Mouse (Mus musculus) limb, embryonic 13.5 days (tissue): ENCODE data around the gene Ivl. TPM values are rescaled to one million over a fixed set of nuclear protein-coding genes. Genes with fewer than 3 reads are reported as not detected.

Source experiments
- ATAC-seq: fragments of 200-750 bp; cut with Nextera tagmentation; 2 replicates; pipeline ENCODE4 v1.8.0; 2017; ENCODE audit warnings: low read depth, moderate number of reproducible peaks, moderate TSS enrichment; ENCODE audit not compliant: low FRiP score
- H3K27ac ChIP-seq: fragments of 300-500 bp; sonication (generic); 2 replicates; pipeline ENCODE4 v1.5.1; 2015; ENCODE audit warnings: inconsistent platforms, mild to moderate bottlenecking, moderate library complexity
- H3K27me3 ChIP-seq: fragments of 300-500 bp; sonication (generic); 2 replicates; pipeline ENCODE4 v1.6.1; 2015; ENCODE audit warnings: mild to moderate bottlenecking, inconsistent platforms
- H3K36me3 ChIP-seq: fragments of 300-500 bp; sonication (generic); 2 replicates; pipeline ENCODE4 v1.6.1; 2015; ENCODE audit warnings: inconsistent platforms, mild to moderate bottlenecking, moderate library complexity
- H3K4me1 ChIP-seq: fragments of 300-500 bp; sonication (generic); 2 replicates; pipeline ENCODE4 v1.6.1; 2015; ENCODE audit warnings: inconsistent platforms
- H3K4me2 ChIP-seq: fragments of 300-500 bp; sonication (generic); replicated peaks from 2 replicates; pipeline ENCODE4 v1.6.1; 2015; ENCODE audit warnings: inconsistent platforms, mild to moderate bottlenecking, moderate library complexity
- H3K4me3 ChIP-seq: fragments of 300-500 bp; sonication (generic); 2 replicates; pipeline ENCODE4 v1.5.1; 2015; ENCODE audit warnings: moderate library complexity, mild to moderate bottlenecking, inconsistent platforms
- H3K9ac ChIP-seq: fragments of 300-500 bp; sonication (generic); 2 replicates; pipeline ENCODE4 v1.6.1; 2015; ENCODE audit warnings: mild to moderate bottlenecking, inconsistent platforms
- H3K9me3 ChIP-seq: fragments of 300-500 bp; sonication (generic); 2 replicates; pipeline ENCODE4 v1.6.1; 2016; ENCODE audit warnings: inconsistent platforms
- WGBS: fragments of 180-500 bp; shearing (Covaris S2); methylation state at CpG from one replicate; pipeline ENCODE4 v1.1.7; 2015; 5-methylcytosine and 5-hydroxymethylcytosine counted together
- polyA plus RNA-seq: library from polyadenylated mRNA; unstranded; fragments of >200 nt; fragmentation: Nextera tagmentation; extraction: Ambion mirVana; gene quantifications from 2 replicates; pipeline ENCODE4 v1.2.1, GENCODE M21; 2015

Ivl gene
- polyA plus RNA-seq, 1 experiment from 2014 or later = not detected

GRCm38 (mm10) chr3:92579508-92579907, 6.0 kb upstream of the Ivl start:
- Histone ChIP-seq H3K4me2 (no peak overlapping the region), H3K27me3 (no peaks in the 10 kb centered on the region), H3K36me3 (no peaks in the 10 kb centered on the region), H3K27ac (no peak overlapping the region), H3K9me3 (no peaks in the 10 kb centered on the region), H3K4me3 (no peak overlapping the region), H3K4me1 (no peaks in the 10 kb centered on the region), H3K9ac (no peak overlapping the region)
- ATAC-seq = no peak
- 66% methylated on average over 1 of the region's 1 CpGs for WGBS

GRCm38 (mm10) chr3:92578652-92579413, 5.3 kb upstream of the Ivl start:
- H3K9me3 ChIP-seq = no peaks in the 10 kb centered on the region
- 73% methylated on average over 4 of the region's 4 CpGs for WGBS
- H3K4me3 ChIP-seq = no peak overlapping the region
- no peaks in the 10 kb centered on the region for H3K27me3 ChIP-seq
- H3K9ac ChIP-seq = no peak overlapping the region
- no peak overlapping the region for H3K27ac ChIP-seq
- no peaks in the 10 kb centered on the region for H3K36me3 ChIP-seq
- no peak overlapping the region for H3K4me2 ChIP-seq
- H3K4me1 ChIP-seq = no peaks in the 10 kb centered on the region
- ATAC-seq = no peak

- no peak overlapping the region for H3K9ac ChIP-seq
- no peaks in the 10 kb centered on the region for H3K27me3 ChIP-seq
- no peak overlapping the region for H3K27ac ChIP-seq
- H3K4me1 ChIP-seq = no peaks in the 10 kb centered on the region
- H3K4me2 ChIP-seq = no peak overlapping the region
- H3K4me3 ChIP-seq = no peak overlapping the region
- no peaks in the 10 kb centered on the region for H3K36me3 ChIP-seq
- ATAC-seq = no peak
- H3K9me3 ChIP-seq = no peaks in the 10 kb centered on the region
- WGBS = 47% methylated on average over 2 of the region's 2 CpGs
Measured at GRCm38 (mm10) chr3:92572514-92573155, 900 bp downstream of the Ivl start.

GRCm38 (mm10) chr3:92568752-92569151, 4.8 kb downstream of the Ivl start:
- Histone ChIP-seq H3K27ac (no peak overlapping the region), H3K9me3 (no peaks in the 10 kb centered on the region), H3K27me3 (no peaks in the 10 kb centered on the region), H3K36me3 (no peaks in the 10 kb centered on the region), H3K4me2 (no peak overlapping the region), H3K4me3 (no peak overlapping the region), H3K4me1 (no peaks in the 10 kb centered on the region), H3K9ac (no peak overlapping the region)
- no peak for ATAC-seq
- WGBS = 90% methylated on average over 2 of the region's 2 CpGs

GRCm38 (mm10) chr3:92565418-92565817, 8.1 kb downstream of the Ivl start:
- H3K4me3 ChIP-seq = no peak overlapping the region
- H3K36me3 ChIP-seq = no peaks in the 10 kb centered on the region
- ATAC-seq = no peak
- no peak overlapping the region for H3K27ac ChIP-seq
- H3K4me1 ChIP-seq = no peaks in the 10 kb centered on the region
- no peaks in the 10 kb centered on the region for H3K27me3 ChIP-seq
- no peak overlapping the region for H3K4me2 ChIP-seq
- no peaks in the 10 kb centered on the region for H3K9me3 ChIP-seq
- no peak overlapping the region for H3K9ac ChIP-seq

- Histone ChIP-seq H3K27ac (no peak within 1 kb of the TSS), H3K4me2 (no peak within 1 kb of the TSS), H3K4me3 (no peak within 1 kb of the TSS), H3K36me3 (no peaks in the 10 kb centered on the region), H3K9ac (no peak within 1 kb of the TSS), H3K4me1 (no peaks in the 10 kb centered on the region), H3K9me3 (no peaks in the 10 kb centered on the region), H3K27me3 (no peaks in the 10 kb centered on the region)
- ATAC-seq = no peak
- WGBS = 89% methylated on average over 3 of the region's 3 CpGs
Measured at GRCm38 (mm10) chr3:92534411-92534810, 39.1 kb downstream of the Ivl start, which contains the start of gene 2310046K23Rik. TSS of gene 2310046K23Rik (minus strand) at chr3:92534511.

Other genes starting within 250 kb of the Ivl start
- not detected in 2 replicates for gene Sprr2d, start 234.6 kb downstream of the Ivl start, polyA plus RNA-seq
- gene Sprr2e, start 221.6 kb downstream of the Ivl start, polyA plus RNA-seq = not detected in 2 replicates
- gene Sprr2f, start 208.5 kb downstream of the Ivl start, polyA plus RNA-seq = not detected in 2 replicates
- not detected in 2 replicates for gene Sprr2h, start 188.1 kb downstream of the Ivl start, polyA plus RNA-seq
- not detected in 2 replicates for gene Sprr2i, start 165.7 kb downstream of the Ivl start, polyA plus RNA-seq
- not detected in 2 replicates for gene Sprr2j-ps, start 155.7 kb downstream of the Ivl start, polyA plus RNA-seq
- 8.9 and 9.6 TPM in 2 replicates for gene Gm9774, start 144.3 kb downstream of the Ivl start, polyA plus RNA-seq
- gene Sprr2k, start 141.2 kb downstream of the Ivl start, polyA plus RNA-seq = not detected in 2 replicates
- 0.24 TPM in 1 of 2 replicates, not detected in the other for gene Sprr1b, start 134.9 kb downstream of the Ivl start, polyA plus RNA-seq
- not detected in 2 replicates for gene Sprr3, start 115.0 kb downstream of the Ivl start, polyA plus RNA-seq
- 0.49 and 0.67 TPM in 2 replicates for gene Sprr1a, start 87.8 kb downstream of the Ivl start, polyA plus RNA-seq
- not detected in 2 replicates for gene Sprr4, start 73.2 kb downstream of the Ivl start, polyA plus RNA-seq
- not detected in 2 replicates for gene 2310046K23Rik, start 39.2 kb downstream of the Ivl start, polyA plus RNA-seq
- gene Smcp, start 15.3 kb upstream of the Ivl start, polyA plus RNA-seq = not detected in 2 replicates
- not detected in 2 replicates for gene 2210017I01Rik, start 33.8 kb upstream of the Ivl start, polyA plus RNA-seq
- not detected in 2 replicates for gene Lce6a, start 47.9 kb upstream of the Ivl start, polyA plus RNA-seq
- not detected in 2 replicates for gene Lce1a1, start 74.6 kb upstream of the Ivl start, polyA plus RNA-seq
- gene Lce1b, start 83.2 kb upstream of the Ivl start, polyA plus RNA-seq = not detected in 2 replicates
- not detected in 2 replicates for gene Lce1a2, start 96.6 kb upstream of the Ivl start, polyA plus RNA-seq
- gene Lce1c, start 105.5 kb upstream of the Ivl start, polyA plus RNA-seq = not detected in 2 replicates
- not detected in 2 replicates for gene Lce1d, start 113.5 kb upstream of the Ivl start, polyA plus RNA-seq
- not detected in 2 replicates for gene Lce1e, start 135.3 kb upstream of the Ivl start, polyA plus RNA-seq
- gene Lce1f, start 146.6 kb upstream of the Ivl start, polyA plus RNA-seq = not detected in 2 replicates
- gene Gm38119, start 165.4 kb upstream of the Ivl start, polyA plus RNA-seq = not detected in 2 replicates
- gene Lce1g, start 178.6 kb upstream of the Ivl start, polyA plus RNA-seq = not detected in 2 replicates
- gene Lce1h, start 191.3 kb upstream of the Ivl start, polyA plus RNA-seq = not detected in 2 replicates
- not detected in 2 replicates for gene Lce1i, start 205.2 kb upstream of the Ivl start, polyA plus RNA-seq
- gene Lce1j, start 216.8 kb upstream of the Ivl start, polyA plus RNA-seq = not detected in 2 replicates
- not detected in 2 replicates for gene Lce1k, start 234.2 kb upstream of the Ivl start, polyA plus RNA-seq